Mouse (Mus musculus): ENCODE measurements around the gene Wdr31. TPM values are rescaled to one million over a fixed set of nuclear protein-coding genes. Genes with fewer than 3 reads are reported as not detected.

Gene Wdr31
- polyA plus RNA-seq, 1 experiment from 2014 or later, result 7.7 TPM

DNA sequence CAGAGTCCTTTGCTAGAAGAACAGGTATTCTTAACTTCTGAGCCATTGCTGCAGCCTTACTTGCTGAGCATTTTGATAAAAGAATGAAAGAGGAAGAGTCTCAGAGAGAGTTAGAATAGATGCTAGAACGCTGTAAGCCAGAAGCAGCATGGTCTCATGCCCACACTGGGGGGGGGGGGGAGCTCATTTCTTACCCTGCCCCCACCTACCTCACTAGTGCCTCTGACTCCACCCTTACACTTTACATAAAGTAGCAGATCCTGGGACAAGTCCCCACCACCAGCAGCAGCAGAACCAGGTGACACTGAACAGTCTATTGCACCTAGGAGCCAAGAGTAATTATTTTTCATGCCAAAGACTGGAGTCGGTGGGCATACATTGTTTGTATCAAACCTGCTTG lies 4.4 kb upstream of the Wdr31 start:
- 0 out of 2 replicates have a peak, but pooled peaks cover 2% of the 10 kb centered on the region for H3K4me1 ChIP-seq (replicated peaks)
- no peak for ATAC-seq
- no peaks in the 10 kb centered on the region for H3K36me3 ChIP-seq
- H3K27ac ChIP-seq, result peak overlapping the region; percentile 40; the same call in 1 of the 2 replicates
- H3K9me3 ChIP-seq, result no peaks in the 10 kb centered on the region
- H3K4me2 ChIP-seq (replicated peaks), result no peak overlapping the region
- H3K9ac ChIP-seq, result no peak overlapping the region
- 68% methylated on average over 2 of the region's 2 CpGs for WGBS
- no peaks in the 10 kb centered on the region for H3K27me3 ChIP-seq (replicated peaks)
- no peak overlapping the region for H3K4me3 ChIP-seq (replicated peaks)

DNA sequence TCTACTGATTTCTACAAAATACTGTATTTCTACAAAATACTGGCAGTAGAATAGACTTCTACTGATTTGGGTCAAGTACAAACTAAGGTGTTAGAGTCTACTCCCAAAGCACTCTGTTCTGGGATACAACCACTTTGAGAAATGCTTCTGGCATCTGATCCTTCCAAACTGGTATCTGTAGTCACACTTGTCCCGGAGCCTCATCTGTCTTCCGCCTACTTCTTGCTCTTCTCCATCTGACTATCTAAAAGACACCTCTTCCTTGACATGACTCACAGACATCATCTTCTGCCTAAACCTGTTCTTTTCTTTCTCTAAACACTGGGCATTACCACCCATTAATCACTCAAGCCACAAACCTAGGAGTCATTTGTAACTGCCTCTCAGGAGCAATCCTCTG lies 1.4 kb upstream of the Wdr31 start:
- no peak overlapping the region for H3K9ac ChIP-seq
- WGBS, result 91% methylated on average over 2 of the region's 2 CpGs
- no peaks in the 10 kb centered on the region for H3K9me3 ChIP-seq
- no peak overlapping the region for H3K4me3 ChIP-seq (replicated peaks)
- ATAC-seq, result no peak
- H3K4me2 ChIP-seq (replicated peaks), result no peak overlapping the region
- H3K27me3 ChIP-seq (replicated peaks), result no peaks in the 10 kb centered on the region
- H3K27ac ChIP-seq, result no peak overlapping the region
- no peaks in the 10 kb centered on the region for H3K36me3 ChIP-seq
- H3K4me1 ChIP-seq (replicated peaks), result no peaks in the 10 kb centered on the region

DNA sequence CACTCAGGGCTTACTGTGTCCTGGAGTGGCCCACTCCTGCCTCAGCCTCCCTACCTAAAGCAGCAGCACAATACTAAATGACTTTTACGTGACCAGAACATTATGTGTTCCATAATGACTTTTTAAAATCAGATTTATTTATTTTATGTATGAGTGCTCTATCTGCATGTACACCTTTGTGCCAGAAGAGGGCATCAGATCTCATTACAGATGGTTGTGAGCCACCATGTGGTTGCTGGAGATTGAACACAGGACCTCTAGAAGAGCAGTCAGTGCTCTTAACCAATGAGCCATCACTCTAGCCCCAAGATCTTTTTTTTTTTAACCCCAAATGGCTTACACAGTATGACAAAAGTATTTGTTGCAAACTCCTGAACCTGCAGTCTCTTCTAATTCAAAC lies 2.5 kb downstream of the Wdr31 start:
- H3K36me3 ChIP-seq, result no peaks in the 10 kb centered on the region
- ATAC-seq, result no peak
- WGBS, result 92% methylated on average over 1 of the region's 1 CpGs

DNA sequence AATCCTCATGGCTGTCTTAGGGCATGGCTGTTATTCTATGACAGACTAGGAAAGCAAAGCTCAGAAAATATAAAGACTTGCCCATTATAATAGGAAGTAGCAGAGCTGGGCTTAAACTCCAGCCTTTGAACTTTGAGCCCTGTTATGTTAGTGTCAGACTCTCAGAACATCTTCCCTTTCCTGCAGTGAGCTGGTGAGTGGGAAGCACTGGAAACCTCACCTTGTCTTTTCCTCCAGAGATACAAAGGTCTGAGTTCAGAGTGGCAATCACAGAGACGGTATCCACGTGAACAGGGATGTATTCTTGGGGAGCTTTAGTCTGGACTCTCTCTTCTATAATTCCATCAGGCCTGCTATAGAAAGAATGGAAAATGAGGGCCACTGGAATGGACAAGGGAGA lies 7.6 kb downstream of the Wdr31 start:
- Histone ChIP-seq H3K27me3 (replicated peaks) (no peaks in the 10 kb centered on the region), H3K4me3 (replicated peaks) (no peak overlapping the region), H3K4me2 (replicated peaks) (no peak overlapping the region), H3K36me3 (no peaks in the 10 kb centered on the region), H3K9me3 (no peaks in the 10 kb centered on the region), H3K27ac (no peak overlapping the region), H3K9ac (no peak overlapping the region), H3K4me1 (replicated peaks) (peaks cover 2% of the 10 kb centered on the region; the same call in 1 of the 2 replicates)
- WGBS, result 89% methylated on average over 2 of the region's 2 CpGs
- no peak for ATAC-seq

More for the DNA sequence above, 2.5 kb downstream of the Wdr31 start:
- H3K4me3 ChIP-seq (replicated peaks), result no peak overlapping the region
- H3K4me2 ChIP-seq (replicated peaks), result no peak overlapping the region
- H3K9me3 ChIP-seq, result no peaks in the 10 kb centered on the region
- H3K4me1 ChIP-seq (replicated peaks), result no peaks in the 10 kb centered on the region
- no peaks in the 10 kb centered on the region for H3K27me3 ChIP-seq (replicated peaks)
- H3K9ac ChIP-seq, result no peak overlapping the region
- no peak overlapping the region for H3K27ac ChIP-seq

DNA sequence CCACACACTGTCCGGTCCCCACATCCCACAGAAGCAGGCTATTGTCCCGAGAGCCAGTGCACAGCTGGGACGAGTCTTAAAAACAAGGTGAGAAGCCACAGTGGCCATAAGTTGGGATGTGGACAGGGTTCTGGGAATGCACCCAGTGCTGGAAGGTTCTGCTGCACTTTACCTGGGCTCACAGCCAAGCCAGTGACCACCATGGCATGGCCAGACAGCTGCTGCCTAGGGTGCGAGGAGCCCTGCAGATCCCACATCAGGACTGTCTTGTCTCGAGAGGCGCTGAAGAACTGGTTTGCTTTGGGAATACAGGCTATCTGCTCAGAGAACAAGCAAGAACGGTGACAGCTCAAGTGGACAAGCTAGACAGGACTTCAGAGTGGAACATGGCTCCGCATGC lies 10.3 kb downstream of the Wdr31 start:
- H3K9ac ChIP-seq, result no peak overlapping the region
- H3K27ac ChIP-seq, result no peak overlapping the region
- no peaks in the 10 kb centered on the region for H3K9me3 ChIP-seq
- no peak overlapping the region for H3K4me2 ChIP-seq (replicated peaks)
- ATAC-seq, result no peak
- H3K27me3 ChIP-seq (replicated peaks), result no peaks in the 10 kb centered on the region
- no peaks in the 10 kb centered on the region for H3K36me3 ChIP-seq
- peaks cover 2% of the 10 kb centered on the region; the same call in 1 of the 2 replicates for H3K4me1 ChIP-seq (replicated peaks)
- H3K4me3 ChIP-seq (replicated peaks), result no peak overlapping the region
- 91% methylated on average over 8 of the region's 8 CpGs for WGBS

DNA sequence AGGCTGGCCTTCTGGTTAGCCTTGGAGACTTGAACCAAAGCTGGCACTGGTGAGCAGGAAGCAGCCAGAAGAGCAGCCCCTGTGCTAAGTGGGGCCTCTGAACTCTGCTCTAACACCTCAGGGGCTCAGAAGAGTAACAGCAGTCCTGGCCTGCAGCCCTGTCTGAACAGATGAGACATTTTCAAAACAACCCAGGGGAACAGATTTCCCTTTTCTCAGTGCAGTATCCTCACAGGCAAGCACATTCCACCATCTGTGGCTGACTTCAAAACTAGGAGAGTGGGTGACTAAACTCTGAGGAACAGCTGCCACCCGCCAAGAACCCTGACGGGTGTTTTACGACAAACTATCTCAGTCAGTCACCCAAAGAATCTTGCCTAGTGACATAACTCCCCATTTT lies 11.6 kb downstream of the Wdr31 start:
- H3K4me1 ChIP-seq (replicated peaks), result peaks cover 2% of the 10 kb centered on the region; the same call in 1 of the 2 replicates
- ATAC-seq, result peak; percentile 21; the same call in 1 of the 2 replicates
- H3K9me3 ChIP-seq, result no peaks in the 10 kb centered on the region
- 69% methylated on average over 3 of the region's 3 CpGs for WGBS
- H3K27me3 ChIP-seq (replicated peaks), result no peaks in the 10 kb centered on the region
- H3K36me3 ChIP-seq, result no peaks in the 10 kb centered on the region
- no peak overlapping the region for H3K9ac ChIP-seq
- no peak overlapping the region for H3K4me2 ChIP-seq (replicated peaks)
- no peak overlapping the region for H3K27ac ChIP-seq
- no peak overlapping the region for H3K4me3 ChIP-seq (replicated peaks)

DNA sequence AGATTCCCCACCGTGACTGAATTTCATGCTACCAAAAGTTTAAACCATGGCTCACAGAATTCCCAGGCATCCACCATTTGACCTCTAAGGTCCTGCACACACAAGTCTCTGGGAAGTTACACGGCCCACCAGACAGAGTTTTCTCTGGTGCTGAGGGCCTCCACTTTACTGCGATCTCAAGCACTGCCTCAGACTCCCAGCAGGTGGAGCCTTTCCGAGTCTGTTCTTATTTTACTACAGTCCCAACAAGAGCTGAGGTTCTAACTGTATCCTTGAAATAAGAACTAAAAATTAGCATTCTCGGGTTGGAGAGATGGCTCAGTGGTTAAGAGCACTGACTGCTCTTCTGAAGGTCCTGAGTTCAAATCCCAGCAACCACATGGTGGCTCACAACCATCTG lies 15.7 kb downstream of the Wdr31 start:
- Histone ChIP-seq H3K4me2 (replicated peaks) (no peak overlapping the region), H3K36me3 (no peaks in the 10 kb centered on the region), H3K4me3 (replicated peaks) (no peak overlapping the region), H3K27me3 (replicated peaks) (no peaks in the 10 kb centered on the region), H3K27ac (no peak overlapping the region), H3K4me1 (replicated peaks) (peaks cover 2% of the 10 kb centered on the region; the same call in 1 of the 2 replicates), H3K9ac (no peak overlapping the region), H3K9me3 (no peaks in the 10 kb centered on the region)
- WGBS, result 50% methylated on average over 5 of the region's 5 CpGs
- no peak for ATAC-seq

- 70% methylated on average over 4 of the region's 4 CpGs for WGBS
Observed at GRCm38 (mm10) chr4:62440986-62441385, 29.7 kb downstream of the Wdr31 start.

DNA sequence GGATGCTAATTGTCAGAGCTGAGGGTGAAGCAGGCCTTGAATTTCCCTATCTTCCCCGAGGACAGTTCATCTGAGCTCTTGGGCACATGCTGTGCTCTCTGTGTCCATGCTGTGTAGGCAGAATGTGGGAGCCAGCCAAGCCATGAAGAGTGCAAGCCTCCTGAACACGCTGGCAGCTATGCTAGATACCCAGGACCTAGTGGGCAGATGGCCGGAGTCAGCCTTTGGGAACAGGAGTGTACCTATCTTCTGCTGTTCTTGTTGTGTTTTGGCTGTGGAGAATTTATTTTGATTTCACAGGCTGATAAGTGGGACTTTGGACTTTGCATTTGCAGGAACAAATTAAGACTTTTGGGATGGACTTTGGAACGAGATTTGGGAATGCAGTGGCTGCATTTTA lies 30.2 kb downstream of the Wdr31 start:
- Histone ChIP-seq H3K4me1 (replicated peaks) (no peaks in the 10 kb centered on the region), H3K9me3 (no peaks in the 10 kb centered on the region), H3K4me2 (replicated peaks) (no peak overlapping the region), H3K27me3 (replicated peaks) (no peaks in the 10 kb centered on the region), H3K27ac (no peak overlapping the region), H3K4me3 (replicated peaks) (no peak overlapping the region), H3K36me3 (no peaks in the 10 kb centered on the region), H3K9ac (no peak overlapping the region)
- no peak for ATAC-seq
- WGBS, result 82% methylated on average over 4 of the region's 4 CpGs

More at GRCm38 (mm10) chr4:62440986-62441385, 29.7 kb downstream of the Wdr31 start:
- no peaks in the 10 kb centered on the region for H3K4me1 ChIP-seq (replicated peaks)
- H3K9ac ChIP-seq, result no peak overlapping the region
- no peaks in the 10 kb centered on the region for H3K27me3 ChIP-seq (replicated peaks)
- H3K4me2 ChIP-seq (replicated peaks), result no peak overlapping the region
- no peak for ATAC-seq
- H3K4me3 ChIP-seq (replicated peaks), result no peak overlapping the region
- H3K36me3 ChIP-seq, result no peaks in the 10 kb centered on the region
- no peak overlapping the region for H3K27ac ChIP-seq
- no peaks in the 10 kb centered on the region for H3K9me3 ChIP-seq

GRCm38 (mm10) chr4:62439793-62440192 lies 30.9 kb downstream of the Wdr31 start:
- no peak overlapping the region for H3K4me3 ChIP-seq (replicated peaks)
- H3K9me3 ChIP-seq, result no peaks in the 10 kb centered on the region
- no peak overlapping the region for H3K4me2 ChIP-seq (replicated peaks)
- no peak overlapping the region for H3K9ac ChIP-seq
- no peaks in the 10 kb centered on the region for H3K27me3 ChIP-seq (replicated peaks)
- H3K4me1 ChIP-seq (replicated peaks), result no peaks in the 10 kb centered on the region
- WGBS, result 63% methylated on average over 4 of the region's 4 CpGs
- H3K27ac ChIP-seq, result no peak overlapping the region
- no peak for ATAC-seq
- no peaks in the 10 kb centered on the region for H3K36me3 ChIP-seq

GRCm38 (mm10) chr4:62437871-62438270 lies 32.8 kb downstream of the Wdr31 start:
- 72% methylated on average over 7 of the region's 7 CpGs for WGBS
- H3K9ac ChIP-seq, result no peak overlapping the region
- no peak overlapping the region for H3K4me2 ChIP-seq (replicated peaks)
- no peak for ATAC-seq
- H3K27me3 ChIP-seq (replicated peaks), result no peaks in the 10 kb centered on the region
- H3K9me3 ChIP-seq, result no peaks in the 10 kb centered on the region
- H3K27ac ChIP-seq, result no peak overlapping the region
- H3K4me3 ChIP-seq (replicated peaks), result no peak overlapping the region
- no peaks in the 10 kb centered on the region for H3K36me3 ChIP-seq
- no peaks in the 10 kb centered on the region for H3K4me1 ChIP-seq (replicated peaks)

DNA sequence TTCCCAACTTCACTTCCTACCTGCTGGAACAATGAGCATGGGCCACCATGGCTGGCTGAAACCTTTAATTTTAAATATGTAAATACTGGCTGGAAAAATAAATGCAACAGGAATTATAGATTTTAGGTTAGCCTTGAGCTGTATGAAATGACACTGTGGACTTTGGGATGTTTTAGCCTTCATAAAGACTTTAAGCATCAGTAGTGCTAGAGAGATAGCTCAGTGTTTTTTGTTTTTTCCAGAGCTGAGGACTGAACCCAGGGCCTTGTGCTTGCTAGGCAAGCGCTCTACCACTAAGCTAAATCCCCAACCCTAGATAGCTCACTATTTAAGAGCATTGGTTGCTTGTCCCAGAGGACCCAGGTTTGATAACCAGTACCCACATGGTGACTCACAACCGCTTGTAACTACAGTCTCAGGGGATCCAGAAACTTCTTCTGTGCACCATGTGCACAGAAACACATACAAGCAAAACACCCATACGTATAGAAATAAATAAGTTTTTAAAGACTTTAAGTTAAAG lies 33.4 kb downstream of the Wdr31 start:
- H3K27ac ChIP-seq, result no peak overlapping the region
- no peaks in the 10 kb centered on the region for H3K9me3 ChIP-seq
- no peaks in the 10 kb centered on the region for H3K36me3 ChIP-seq
- no peak for ATAC-seq
- H3K4me1 ChIP-seq (replicated peaks), result no peaks in the 10 kb centered on the region
- H3K27me3 ChIP-seq (replicated peaks), result no peaks in the 10 kb centered on the region
- H3K4me3 ChIP-seq (replicated peaks), result no peak overlapping the region
- WGBS, result 91% methylated on average over 3 of the region's 3 CpGs
- no peak overlapping the region for H3K9ac ChIP-seq
- H3K4me2 ChIP-seq (replicated peaks), result no peak overlapping the region

DNA sequence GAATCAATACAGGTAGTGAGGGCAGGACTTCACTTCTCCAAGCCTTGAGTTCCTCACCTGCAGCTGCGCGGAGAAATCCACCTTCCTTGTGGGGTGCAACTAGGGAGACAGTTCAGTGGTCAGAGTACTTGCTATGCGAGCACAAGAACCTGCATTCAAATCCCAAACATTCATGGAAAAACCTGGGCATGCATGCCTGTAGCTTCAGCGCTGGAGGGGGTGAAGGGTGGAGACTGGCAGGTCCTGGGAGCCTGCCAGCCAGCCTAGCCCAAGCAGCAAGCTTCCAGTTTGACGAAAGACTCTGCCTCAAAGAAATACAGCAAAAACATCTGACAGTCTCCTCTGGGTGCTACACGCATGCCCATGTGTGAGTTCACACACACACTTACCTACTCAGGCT lies 35.6 kb downstream of the Wdr31 start, which contains the start of gene Rnf183:
Gene Rnf183 (minus strand): TSS at position 172 of the 400 bp plus-strand sequence.
- no peak within 1 kb of the TSS for H3K4me2 ChIP-seq (replicated peaks)
- WGBS, result 76% methylated on average over 6 of the region's 6 CpGs
- no peaks in the 10 kb centered on the region for H3K4me1 ChIP-seq (replicated peaks)
- no peak within 1 kb of the TSS for H3K27ac ChIP-seq
- no peak within 1 kb of the TSS for H3K9ac ChIP-seq
- H3K27me3 ChIP-seq (replicated peaks), result no peaks in the 10 kb centered on the region
- ATAC-seq, result no peak
- H3K4me3 ChIP-seq (replicated peaks), result no peak within 1 kb of the TSS
- no peaks in the 10 kb centered on the region for H3K36me3 ChIP-seq
- no peaks in the 10 kb centered on the region for H3K9me3 ChIP-seq
